Mouse (Mus musculus) lung, adult 2 months (tissue): ENCODE measurements around the gene Tktl2. TPM values are rescaled to one million over a fixed set of nuclear protein-coding genes. Genes with fewer than 3 reads are reported as not detected.

Source experiments
- DNase-seq: peaks from one replicate; pipeline ENCODE4 v3.0.0; 2022
- H3K4me1 ChIP-seq: fragments of 200-500 bp; 2 replicates; pipeline ENCODE4 v1.6.1; 2011; ENCODE audit warnings: low read length; ENCODE audit not compliant: control insufficient read depth, insufficient read depth
- H3K4me3 ChIP-seq: fragments of 200-500 bp; replicated peaks from 2 replicates; pipeline ENCODE3; 2011; ENCODE audit warnings: low read depth, mild to moderate bottlenecking, control low read depth, low read length; ENCODE audit errors: extremely low read depth
- CTCF ChIP-seq: fragments of 200-500 bp; IDR thresholded peaks from 2 replicates; pipeline ENCODE4 v1.5.1; 2011; ENCODE audit warnings: mild to moderate bottlenecking, low read length, control low read depth; ENCODE audit not compliant: insufficient read depth
- POLR2A ChIP-seq: fragments of 200-500 bp; IDR thresholded peaks from 2 replicates; pipeline ENCODE4 v1.6.1; 2011; ENCODE audit warnings: low read depth, mild to moderate bottlenecking, control low read depth, low read length, borderline replicate concordance; ENCODE audit errors: extremely low read depth
- whole genome bisulfite sequencing: fragments of 180-500 bp; shearing (Covaris S2); methylation state at CpG from one replicate; pipeline ENCODE4 v1.1.7; 2018; 5-methylcytosine and 5-hydroxymethylcytosine counted together
- polyA plus RNA-seq: library from polyadenylated mRNA; depleted of rRNA; stranded (reverse); fragments of >200 nt; gene quantifications from 2 replicates; pipeline ENCODE4 v1.2.3, GENCODE M21; 2012; rRNA removed

Tktl2 gene
- polyA plus RNA-seq, 1 experiment = not detected

GRCm38 (mm10) chr8:66519149-66519548 lies 7.6 kb downstream of the Tktl2 start:
- Histone ChIP-seq H3K4me1 (no peaks in the 10 kb centered on the region), H3K4me3 (no peak overlapping the region)
- 53% methylated on average over 2 of the region's 2 CpGs for WGBS
- DNase-seq = no peak
- TF ChIP-seq CTCF (no peak), POLR2A (no peak)

DNA sequence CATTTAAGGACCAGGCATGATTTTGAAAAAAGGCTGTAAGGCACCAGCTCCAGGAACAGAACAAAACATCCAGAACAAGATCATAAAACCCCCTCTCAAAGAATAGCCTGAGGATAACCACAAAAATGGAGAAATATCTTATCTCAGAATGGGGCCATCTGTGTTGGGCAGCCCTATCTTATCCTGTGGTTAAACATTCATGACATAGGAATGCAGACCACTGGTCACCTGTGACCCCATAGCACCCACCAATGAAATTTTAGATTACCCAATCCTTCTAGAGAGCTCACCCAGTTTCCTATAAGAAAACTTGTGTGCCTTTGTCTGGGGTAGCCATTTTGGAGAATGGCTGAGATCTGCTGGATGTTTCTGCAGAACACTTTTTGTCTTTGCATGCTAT lies 9.0 kb downstream of the Tktl2 start:
- TF ChIP-seq POLR2A (no peak), CTCF (no peak)
- no peaks in the 10 kb centered on the region for H3K4me1 ChIP-seq
- no peak for DNase-seq

GRCm38 (mm10) chr8:66550092-66550491 lies 38.5 kb downstream of the Tktl2 start:
- H3K4me3 ChIP-seq = no peak overlapping the region
- TF ChIP-seq POLR2A = no peak
- no peak for TF ChIP-seq CTCF
- WGBS = 17% methylated on average over 7 of the region's 7 CpGs
- DNase-seq = no peak
- H3K4me1 ChIP-seq = no peaks in the 10 kb centered on the region

More for the DNA sequence above, 9.0 kb downstream of the Tktl2 start:
- H3K4me3 ChIP-seq = no peak overlapping the region

Other genes starting within 250 kb of the Tktl2 start
- 1.1 and 1.5 TPM in 2 replicates for gene Tma16, start 25.2 kb upstream of the Tktl2 start, polyA plus RNA-seq
- gene Npy5r, start 176.4 kb downstream of the Tktl2 start, polyA plus RNA-seq = not detected in 2 replicates
- gene Npy1r, start 185.4 kb downstream of the Tktl2 start, polyA plus RNA-seq = 2.6 and 3.0 TPM in 2 replicates